Mouse (Mus musculus): ENCODE results near the gene Nkx1-2. TPM values are rescaled to one million over a fixed set of nuclear protein-coding genes. Genes with fewer than 3 reads are reported as not detected.

Nkx1-2 gene
- polyA plus RNA-seq, 1 experiment from 2014 or later, result not detected

Other genes with a start within 250 kb of the Nkx1-2 start
- gene Oat, start 23.2 kb downstream of the Nkx1-2 start, polyA plus RNA-seq (2014; fragmentation: Nextera tagmentation; extraction: Ambion mirVana), result 268 and 274 TPM in 2 replicates
- gene Lhpp, start 11.0 kb upstream of the Nkx1-2 start, polyA plus RNA-seq (2014; fragmentation: Nextera tagmentation; extraction: Ambion mirVana), result 14.3 and 20.7 TPM in 2 replicates
- 16.5 and 21.0 TPM in 2 replicates for gene Fam53b, start 214.2 kb upstream of the Nkx1-2 start, polyA plus RNA-seq (2014; fragmentation: Nextera tagmentation; extraction: Ambion mirVana)